Mouse (Mus musculus): ENCODE measurements around the gene Pola2. TPM values are rescaled to one million over a fixed set of nuclear protein-coding genes. Genes with fewer than 3 reads are reported as not detected.

The Pola2 gene
- 42.9 and 62.3 TPM in 2 replicates for polyA plus RNA-seq (2012; ENCODE audit: low replicate concordance)

GRCm38 (mm10) chr19:5963883-5964562, at the start of gene Pola2:
Pola2 (minus strand) TSS chr19:5964202.

GRCm38 (mm10) chr19:5986043-5986442, 22.0 kb upstream of the Pola2 start, which contains the start of gene Slc22a20:
Slc22a20 (minus strand) TSS chr19:5986143.

GRCm38 (mm10) chr19:5924713-5925093, 39.3 kb downstream of the Pola2 start, which contains the start of gene Cdc42ep2:
Cdc42ep2 (minus strand) TSS chr19:5924816.

GRCm38 (mm10) chr19:5913007-5913719, 50.8 kb downstream of the Pola2 start, which contains the start of gene Dpf2:
Dpf2 (minus strand) TSS chr19:5913010.

GRCm38 (mm10) chr19:5894002-5894678, 69.9 kb downstream of the Pola2 start, which contains the start of gene Tigd3:
Tigd3 (minus strand) TSS chr19:5894149.

Other genes starting within 250 kb of the Pola2 start
- gene Ehbp1l1, start 237.9 kb downstream of the Pola2 start, polyA plus RNA-seq (2012; ENCODE audit: low replicate concordance), result 268 and 413 TPM in 2 replicates
- gene Fam89b, start 234.5 kb downstream of the Pola2 start, polyA plus RNA-seq (2012; ENCODE audit: low replicate concordance), result 41.3 and 119 TPM in 2 replicates
- 2.3 and 4.5 TPM in 2 replicates for gene Ltbp3, start 223.3 kb downstream of the Pola2 start, polyA plus RNA-seq (2012; ENCODE audit: low replicate concordance)
- gene Scyl1, start 192.8 kb downstream of the Pola2 start, polyA plus RNA-seq (2012; ENCODE audit: low replicate concordance), result 56.3 and 57.0 TPM in 2 replicates
- 18.0 and 18.2 TPM in 2 replicates for gene Frmd8, start 88.9 kb downstream of the Pola2 start, polyA plus RNA-seq (2012; ENCODE audit: low replicate concordance)
- gene Slc25a45, start 86.4 kb downstream of the Pola2 start, polyA plus RNA-seq (2012; ENCODE audit: low replicate concordance), result 0.65 and 5.0 TPM in 2 replicates
- gene Tigd3, start 70.1 kb downstream of the Pola2 start, polyA plus RNA-seq (2012; ENCODE audit: low replicate concordance), result 1.4 and 2.3 TPM in 2 replicates
- 15.3 and 54.9 TPM in 2 replicates for gene Dpf2, start 51.2 kb downstream of the Pola2 start, polyA plus RNA-seq (2012; ENCODE audit: low replicate concordance)
- 1.8 and 1.9 TPM in 2 replicates for gene Cdc42ep2, start 39.4 kb downstream of the Pola2 start, polyA plus RNA-seq (2012; ENCODE audit: low replicate concordance)
- not detected in 2 replicates for gene Slc22a20, start 21.9 kb upstream of the Pola2 start, polyA plus RNA-seq (2012; ENCODE audit: low replicate concordance)
- 74.6 and 291 TPM in 2 replicates for gene Capn1, start 51.7 kb upstream of the Pola2 start, polyA plus RNA-seq (2012; ENCODE audit: low replicate concordance)
- gene Syvn1, start 82.4 kb upstream of the Pola2 start, polyA plus RNA-seq (2012; ENCODE audit: low replicate concordance), result 304 and 363 TPM in 2 replicates
- gene Mrpl49, start 93.6 kb upstream of the Pola2 start, polyA plus RNA-seq (2012; ENCODE audit: low replicate concordance), result 36.6 and 41.0 TPM in 2 replicates
- gene Fau, start 93.6 kb upstream of the Pola2 start, polyA plus RNA-seq (2012; ENCODE audit: low replicate concordance), result 2,048 and 2,675 TPM in 2 replicates
- 70.2 and 84.6 TPM in 2 replicates for gene Znhit2, start 97.0 kb upstream of the Pola2 start, polyA plus RNA-seq (2012; ENCODE audit: low replicate concordance)
- 15.8 and 19.5 TPM in 2 replicates for gene Tm7sf2, start 104.2 kb upstream of the Pola2 start, polyA plus RNA-seq (2012; ENCODE audit: low replicate concordance)
- 35.5 and 99.7 TPM in 2 replicates for gene Vps51, start 113.0 kb upstream of the Pola2 start, polyA plus RNA-seq (2012; ENCODE audit: low replicate concordance)
- gene Tmem262, start 115.8 kb upstream of the Pola2 start, polyA plus RNA-seq (2012; ENCODE audit: low replicate concordance), result not detected in 2 replicates
- 0.28 and 0.30 TPM in 2 replicates for gene Gm28374, start 118.1 kb upstream of the Pola2 start, polyA plus RNA-seq (2012; ENCODE audit: low replicate concordance)
- 50.1 and 66.4 TPM in 2 replicates for gene Zfpl1, start 120.8 kb upstream of the Pola2 start, polyA plus RNA-seq (2012; ENCODE audit: low replicate concordance)
- gene Cdca5, start 120.8 kb upstream of the Pola2 start, polyA plus RNA-seq (2012; ENCODE audit: low replicate concordance), result 7.7 and 8.7 TPM in 2 replicates
- gene AC131692.1, start 130.2 kb upstream of the Pola2 start, polyA plus RNA-seq (2012; ENCODE audit: low replicate concordance), result 3.5 and 18.8 TPM in 2 replicates
- 0.20 and 0.93 TPM in 2 replicates for gene Naaladl1, start 141.6 kb upstream of the Pola2 start, polyA plus RNA-seq (2012; ENCODE audit: low replicate concordance)
- 87.4 and 104 TPM in 2 replicates for gene Sac3d1, start 154.4 kb upstream of the Pola2 start, polyA plus RNA-seq (2012; ENCODE audit: low replicate concordance)
- 197 and 367 TPM in 2 replicates for gene Snx15, start 164.1 kb upstream of the Pola2 start, polyA plus RNA-seq (2012; ENCODE audit: low replicate concordance)
- 0.21 and 2.0 TPM in 2 replicates for gene Batf2, start 176.8 kb upstream of the Pola2 start, polyA plus RNA-seq (2012; ENCODE audit: low replicate concordance)
- gene Arl2, start 177.3 kb upstream of the Pola2 start, polyA plus RNA-seq (2012; ENCODE audit: low replicate concordance), result 33.5 and 55.6 TPM in 2 replicates
- gene Majin, start 220.2 kb upstream of the Pola2 start, polyA plus RNA-seq (2012; ENCODE audit: low replicate concordance), result not detected in 2 replicates

Data from leukemia stem cell, adult 10-12 weeks (primary cell).